Mouse (Mus musculus) G1E (cell line): ENCODE data around the gene Spats2l.

ENCODE experiments used
- CTCF ChIP-seq: IDR thresholded peaks from 2 replicates; pipeline ENCODE4 v1.5.1; 2012; ENCODE audit warnings: low read depth, low read length, inconsistent platforms, mixed read lengths
- GATA1 ChIP-seq: IDR thresholded peaks from 2 replicates; pipeline ENCODE4 v1.6.1; 2012; ENCODE audit warnings: borderline replicate concordance, low read length, inconsistent platforms, mixed read lengths
- GATA2 ChIP-seq: IDR thresholded peaks from 2 replicates; pipeline ENCODE4 v1.6.1; 2012; ENCODE audit warnings: low read depth, low read length, inconsistent platforms, borderline replicate concordance
- POLR2AphosphoS5 ChIP-seq: IDR thresholded peaks from 2 replicates; pipeline ENCODE4 v1.6.1; 2012; ENCODE audit warnings: low read depth, low read length, inconsistent platforms; ENCODE audit not compliant: insufficient replicate concordance
- TAL1 ChIP-seq: conservative IDR thresholded peaks from 2 replicates; pipeline ENCODE4 v1.6.1; 2012; ENCODE audit warnings: low read depth, low read length, inconsistent platforms, mixed read lengths

- TF ChIP-seq CTCF (no peak), TAL1 (no peak), GATA1 (no peak), GATA2 (no peak), POLR2AphosphoS5 (no peak)
Measured at GRCm38 (mm10) chr1:57784300-57784699, 10.3 kb downstream of the Spats2l start.
